Mouse (Mus musculus) embryonic facial prominence, embryonic 12.5 days (tissue): ENCODE results near the gene Pla2g2f. TPM values are rescaled to one million over a fixed set of nuclear protein-coding genes. Genes with fewer than 3 reads are reported as not detected.

Experiments
- ATAC-seq: fragments of 200-750 bp; cut with Nextera tagmentation; 2 replicates; pipeline ENCODE4 v1.8.0; 2017; ENCODE audit not compliant: insufficient number of reproducible peaks, insufficient read depth, low FRiP score, low TSS enrichment
- H3K27ac ChIP-seq: fragments of 300-500 bp; sonication (generic); 2 replicates; pipeline ENCODE4 v1.5.1; 2016; ENCODE audit warnings: mild to moderate bottlenecking
- H3K27me3 ChIP-seq: fragments of 300-500 bp; sonication (generic); 2 replicates; pipeline ENCODE4 v1.6.1; 2016; ENCODE audit warnings: mild to moderate bottlenecking, moderate library complexity
- H3K36me3 ChIP-seq: fragments of 300-500 bp; sonication (generic); 2 replicates; pipeline ENCODE4 v1.6.1; 2016; ENCODE audit warnings: mild to moderate bottlenecking
- H3K4me1 ChIP-seq: fragments of 300-500 bp; sonication (generic); 2 replicates; pipeline ENCODE4 v1.6.1; 2016
- H3K4me2 ChIP-seq: fragments of 300-500 bp; sonication (generic); replicated peaks from 2 replicates; pipeline ENCODE4 v1.6.1; 2016; ENCODE audit warnings: mild to moderate bottlenecking, moderate library complexity
- H3K4me3 ChIP-seq: fragments of 300-500 bp; sonication (generic); 2 replicates; pipeline ENCODE4 v1.5.1; 2016; ENCODE audit warnings: mild to moderate bottlenecking
- H3K9ac ChIP-seq: fragments of 300-500 bp; sonication (generic); 2 replicates; pipeline ENCODE4 v1.6.1; 2016; ENCODE audit warnings: mild to moderate bottlenecking, moderate library complexity
- H3K9me3 ChIP-seq: fragments of 300-500 bp; sonication (generic); 2 replicates; pipeline ENCODE4 v1.6.1; 2016; ENCODE audit warnings: mild to moderate bottlenecking, moderate library complexity
- WGBS: fragments of 180-500 bp; shearing (Covaris S2); methylation state at CpG from one replicate; pipeline ENCODE4 v1.1.7; 2016; 5-methylcytosine and 5-hydroxymethylcytosine counted together
- polyA plus RNA-seq: library from polyadenylated mRNA; unstranded; fragments of >200 nt; fragmentation: Nextera tagmentation; extraction: Ambion mirVana; gene quantifications from 2 replicates; pipeline ENCODE4 v1.2.1, GENCODE M21; 2016

Pla2g2f gene
- not detected in 2 replicates for polyA plus RNA-seq

DNA sequence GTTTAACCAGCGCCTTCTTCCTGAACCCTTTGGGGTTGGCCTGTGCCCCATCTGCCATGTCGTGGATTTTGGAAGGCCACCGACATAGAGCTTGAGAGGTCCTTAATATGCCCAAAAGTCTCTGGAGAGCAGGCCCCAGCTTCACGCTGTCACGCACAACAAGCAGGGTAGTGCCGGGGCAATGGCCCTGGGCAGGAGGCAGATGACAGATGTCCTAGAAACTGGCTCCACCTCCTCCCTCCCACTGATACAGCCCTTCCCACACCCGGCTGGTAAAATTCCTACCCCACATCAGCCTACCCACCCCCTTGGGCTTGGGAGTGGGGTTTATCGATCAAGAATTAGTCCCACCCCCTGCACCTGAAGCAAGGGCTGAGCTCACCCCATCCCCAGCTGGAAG lies at the start of gene Pla2g2f:
Gene Pla2g2f (minus strand): TSS at position 211 of the 400 bp plus-strand sequence.
- H3K4me2 ChIP-seq, result no peak within 1 kb of the TSS
- 79% methylated on average over 8 of the region's 8 CpGs for WGBS
- H3K4me3 ChIP-seq, result no peak within 1 kb of the TSS
- no peaks in the 10 kb centered on the region for H3K4me1 ChIP-seq
- H3K27ac ChIP-seq, result no peak within 1 kb of the TSS
- H3K36me3 ChIP-seq, result no peaks in the 10 kb centered on the region
- H3K9me3 ChIP-seq, result no peaks in the 10 kb centered on the region
- no peaks in the 10 kb centered on the region for H3K27me3 ChIP-seq
- no peak for ATAC-seq
- H3K9ac ChIP-seq, result no peak within 1 kb of the TSS

DNA sequence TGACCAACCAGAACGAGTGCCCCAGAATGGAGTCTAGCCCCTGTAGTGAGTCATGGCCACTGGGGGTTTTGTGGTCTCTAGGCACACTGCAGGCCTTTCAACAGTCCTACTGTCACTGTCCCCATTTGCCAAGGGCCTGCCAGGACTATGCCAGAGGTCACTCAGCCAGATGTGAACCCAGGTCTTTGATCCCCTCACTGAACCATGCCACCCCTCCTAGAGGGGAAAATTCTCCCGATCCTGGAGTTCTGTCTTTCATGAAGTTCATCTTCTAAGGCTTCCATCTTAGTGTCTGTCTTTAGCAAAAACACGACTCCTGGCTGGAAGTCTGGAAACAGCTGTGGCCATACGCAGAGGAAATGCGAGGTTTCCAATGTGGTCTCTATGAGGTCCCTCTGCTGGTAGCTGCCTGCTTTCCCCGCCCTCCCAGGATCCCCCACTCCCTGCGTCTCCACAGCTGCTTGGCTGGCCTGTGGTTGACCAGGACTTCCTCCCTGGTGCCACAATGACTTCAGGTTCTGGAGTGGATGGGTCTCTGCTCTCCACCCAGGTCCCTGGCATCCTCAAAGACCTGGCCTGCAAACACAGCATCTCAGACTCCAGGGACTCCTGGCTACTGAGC lies 49.6 kb upstream of the Pla2g2f start:
- Histone ChIP-seq H3K4me3 (no peak overlapping the region), H3K4me2 (no peak overlapping the region), H3K9ac (no peak overlapping the region), H3K27me3 (no peaks in the 10 kb centered on the region), H3K27ac (no peak overlapping the region), H3K9me3 (no peaks in the 10 kb centered on the region), H3K4me1 (no peaks in the 10 kb centered on the region), H3K36me3 (no peaks in the 10 kb centered on the region)
- WGBS, result 62% methylated on average over 7 of the region's 7 CpGs
- ATAC-seq, result no peak

DNA sequence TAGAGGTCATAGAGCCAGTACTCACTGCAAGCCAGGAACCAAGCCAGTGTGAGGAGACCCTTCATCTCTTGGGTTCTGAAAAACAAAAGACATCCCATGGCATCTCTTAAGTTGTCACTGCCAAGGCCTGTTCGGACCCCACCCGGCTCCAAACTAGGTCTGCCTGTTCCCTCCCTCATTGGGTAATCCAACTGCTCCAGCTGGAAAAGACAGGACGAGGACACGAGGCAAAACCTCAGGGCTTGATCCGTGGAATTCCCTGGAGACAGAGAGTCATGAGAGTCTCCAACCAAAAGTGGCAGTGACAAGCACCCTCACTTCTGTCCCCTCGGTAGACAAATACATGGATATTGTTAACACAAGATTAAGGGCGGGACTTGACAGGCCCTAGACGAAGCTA lies 48.7 kb upstream of the Pla2g2f start:
- H3K4me2 ChIP-seq, result no peak overlapping the region
- WGBS, result 83% methylated on average over 8 of the region's 8 CpGs
- no peak overlapping the region for H3K27ac ChIP-seq
- no peaks in the 10 kb centered on the region for H3K36me3 ChIP-seq
- no peaks in the 10 kb centered on the region for H3K9me3 ChIP-seq
- ATAC-seq, result no peak
- no peak overlapping the region for H3K9ac ChIP-seq
- H3K27me3 ChIP-seq, result no peaks in the 10 kb centered on the region
- H3K4me3 ChIP-seq, result no peak overlapping the region
- H3K4me1 ChIP-seq, result no peaks in the 10 kb centered on the region

DNA sequence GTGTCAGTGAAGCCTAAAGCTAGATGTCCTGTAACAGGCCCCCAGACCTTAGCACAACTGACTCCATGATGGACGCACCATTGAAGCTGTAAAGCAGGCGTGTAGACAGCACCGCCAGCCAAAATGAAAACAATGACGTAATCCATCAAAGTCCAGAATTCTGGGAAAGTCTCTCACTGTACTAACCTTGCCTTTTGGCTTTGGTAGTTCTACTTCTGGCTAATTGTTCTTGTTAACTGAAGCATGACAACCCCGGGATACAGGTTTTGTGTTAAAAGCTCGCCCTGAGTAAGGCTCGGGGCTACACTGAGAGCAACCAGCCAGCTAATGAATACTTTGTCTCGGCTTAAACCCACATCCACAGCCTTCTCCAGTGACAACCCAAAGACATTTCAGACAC lies 47.8 kb upstream of the Pla2g2f start:
- Histone ChIP-seq H3K36me3 (no peaks in the 10 kb centered on the region), H3K4me1 (no peaks in the 10 kb centered on the region), H3K27ac (no peak overlapping the region), H3K27me3 (no peaks in the 10 kb centered on the region), H3K9me3 (no peaks in the 10 kb centered on the region), H3K4me2 (no peak overlapping the region), H3K9ac (no peak overlapping the region), H3K4me3 (no peak overlapping the region)
- ATAC-seq, result no peak
- WGBS, result 65% methylated on average over 8 of the region's 8 CpGs

DNA sequence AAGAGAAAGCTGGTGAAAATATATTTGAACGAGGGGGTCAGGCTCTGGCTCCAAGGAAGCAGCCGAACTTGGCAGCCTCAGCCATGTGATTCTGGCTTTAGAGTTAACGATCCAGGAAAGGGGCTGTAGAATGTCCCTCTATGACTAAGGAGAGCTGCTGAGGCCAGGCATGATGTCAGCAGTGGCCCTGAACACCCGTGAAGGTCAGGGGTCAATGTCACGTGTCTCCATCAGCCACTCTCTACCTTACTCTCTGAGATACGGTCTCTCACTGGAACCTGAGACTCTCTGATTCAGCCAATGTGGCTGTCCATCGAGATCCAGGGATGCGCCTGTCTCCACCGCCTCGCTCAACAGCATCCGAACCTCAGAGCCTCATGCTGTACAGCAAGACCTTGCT lies 45.5 kb upstream of the Pla2g2f start:
- no peak for ATAC-seq
- no peak overlapping the region for H3K9ac ChIP-seq
- WGBS, result 87% methylated on average over 11 of the region's 11 CpGs

DNA sequence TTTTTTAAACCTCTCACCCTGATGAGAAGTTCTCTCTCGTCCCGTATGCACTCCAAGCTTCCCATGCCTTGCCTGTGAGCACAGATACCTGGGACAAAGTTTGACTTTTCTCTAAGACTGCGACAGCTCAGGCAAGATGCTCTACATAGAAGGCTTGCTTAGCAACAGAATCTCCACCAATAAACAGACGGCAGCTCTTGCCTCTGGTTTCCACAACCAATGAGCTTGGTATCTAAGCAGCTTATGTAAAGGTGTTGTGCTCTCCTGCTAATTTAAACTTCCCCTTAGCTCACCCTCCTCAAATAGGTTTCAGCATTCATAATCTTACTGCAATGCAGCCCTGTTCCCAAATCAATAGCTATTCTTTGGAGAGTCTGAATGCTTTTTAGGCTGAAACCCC lies 44.2 kb upstream of the Pla2g2f start:
- H3K4me1 ChIP-seq, result peaks cover 3% of the 10 kb centered on the region; the same call in 1 of the 2 replicates
- no peaks in the 10 kb centered on the region for H3K36me3 ChIP-seq
- 84% methylated on average over 4 of the region's 4 CpGs for WGBS
- H3K9me3 ChIP-seq, result no peaks in the 10 kb centered on the region
- H3K27ac ChIP-seq, result no peak overlapping the region
- no peak for ATAC-seq
- no peak overlapping the region for H3K4me3 ChIP-seq
- no peak overlapping the region for H3K4me2 ChIP-seq
- H3K27me3 ChIP-seq, result no peaks in the 10 kb centered on the region
- H3K9ac ChIP-seq, result no peak overlapping the region

More for the DNA sequence above, 45.5 kb upstream of the Pla2g2f start:
- Histone ChIP-seq H3K27ac (no peak overlapping the region), H3K4me2 (no peak overlapping the region), H3K36me3 (no peaks in the 10 kb centered on the region), H3K9me3 (no peaks in the 10 kb centered on the region), H3K4me1 (no peaks in the 10 kb centered on the region), H3K27me3 (no peaks in the 10 kb centered on the region), H3K4me3 (no peak overlapping the region)

DNA sequence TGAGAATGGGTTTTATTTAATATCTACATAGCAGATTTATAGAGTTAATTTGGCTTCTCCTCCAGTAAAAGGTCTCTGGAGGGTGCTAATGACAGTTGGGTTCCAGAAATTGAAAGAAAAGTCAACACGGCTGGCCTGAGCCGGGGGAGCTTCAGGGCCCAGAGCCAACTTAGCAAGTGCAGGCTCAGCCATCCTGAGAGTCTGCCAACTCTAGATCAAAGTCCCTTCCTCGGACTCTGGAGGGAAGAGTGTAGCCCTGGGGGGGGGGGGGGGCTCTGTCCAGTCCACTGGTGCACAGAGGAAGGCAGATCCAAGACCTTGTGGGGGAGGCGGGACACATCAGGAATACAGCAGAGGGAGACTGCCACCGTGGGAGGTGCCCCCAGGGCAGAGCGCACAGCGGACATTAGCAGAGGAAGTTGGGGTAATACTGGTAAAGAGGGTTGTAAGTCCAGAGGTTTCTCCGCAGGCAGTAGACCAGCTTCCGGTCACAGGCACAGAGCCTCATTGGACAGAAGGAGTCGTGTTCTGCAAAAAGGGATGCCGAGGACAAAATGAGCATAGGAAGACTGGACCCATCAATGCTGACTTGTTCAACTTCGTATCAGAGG lies 42.8 kb upstream of the Pla2g2f start:
- Histone ChIP-seq H3K9ac (no peak overlapping the region), H3K4me3 (no peak overlapping the region), H3K27ac (no peak overlapping the region), H3K9me3 (no peaks in the 10 kb centered on the region), H3K27me3 (no peaks in the 10 kb centered on the region), H3K36me3 (no peaks in the 10 kb centered on the region), H3K4me2 (no peak overlapping the region), H3K4me1 (peaks cover 3% of the 10 kb centered on the region; the same call in 1 of the 2 replicates)
- whole genome bisulfite sequencing, result 60% methylated on average over 12 of the region's 12 CpGs
- ATAC-seq, result no peak

DNA sequence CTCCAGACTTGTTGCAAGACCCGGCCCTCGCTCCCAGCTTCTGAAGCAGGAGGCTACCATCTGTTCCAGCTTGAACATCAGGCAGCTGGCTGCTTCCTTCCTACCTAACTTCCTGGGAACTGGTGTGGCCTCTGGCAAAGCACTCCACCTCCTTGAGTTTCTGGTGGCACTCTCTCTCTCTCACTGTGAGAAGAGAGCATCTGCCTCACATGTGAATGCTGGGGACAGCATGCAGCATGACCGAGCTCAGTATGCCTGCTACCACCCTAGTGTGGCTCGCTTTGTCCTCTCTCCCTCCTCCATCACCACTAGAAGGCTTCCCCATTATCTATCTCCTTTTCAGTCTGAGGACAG lies 39.8 kb upstream of the Pla2g2f start:
- Histone ChIP-seq H3K36me3 (no peaks in the 10 kb centered on the region), H3K4me1 (peaks cover 3% of the 10 kb centered on the region; the same call in 1 of the 2 replicates), H3K9me3 (no peaks in the 10 kb centered on the region), H3K4me2 (no peak overlapping the region), H3K27ac (no peak overlapping the region), H3K27me3 (no peaks in the 10 kb centered on the region), H3K4me3 (no peak overlapping the region), H3K9ac (no peak overlapping the region)
- no peak for ATAC-seq
- 61% methylated on average over 4 of the region's 4 CpGs for WGBS

DNA sequence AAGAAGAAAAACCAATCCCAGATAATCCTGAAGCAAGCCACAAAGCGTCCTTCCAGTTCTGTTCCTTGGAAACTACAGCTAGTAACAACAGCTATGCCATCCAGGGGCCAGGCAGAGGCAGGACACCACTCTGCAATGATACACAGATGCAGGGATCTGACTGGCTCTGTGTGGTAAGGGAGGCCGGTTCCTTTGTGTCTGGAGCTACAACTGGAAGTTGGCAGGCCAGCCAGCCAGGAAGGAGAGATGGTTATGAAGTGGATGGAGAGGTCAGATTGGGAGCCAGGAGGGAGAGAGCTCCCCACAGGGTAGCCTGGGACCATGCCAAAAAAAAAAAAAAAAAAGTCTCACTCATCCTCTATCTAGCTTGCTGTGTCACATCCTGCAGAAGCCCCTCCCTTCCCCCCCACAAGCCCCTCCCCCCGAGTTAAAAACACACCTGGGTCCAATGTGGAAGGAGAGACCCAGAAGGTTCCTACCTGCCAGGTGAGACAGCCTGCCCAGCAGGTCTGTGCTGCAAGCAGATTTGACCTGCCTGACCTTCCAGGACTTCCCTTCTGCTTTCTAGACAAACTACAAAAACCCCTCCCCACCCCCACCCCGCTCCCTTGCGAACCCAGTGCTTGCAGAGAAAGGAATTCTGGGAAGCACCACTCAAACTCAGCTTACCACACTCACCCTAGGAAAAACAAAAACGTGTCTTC lies 39.2 kb upstream of the Pla2g2f start:
- Histone ChIP-seq H3K4me2 (no peak overlapping the region), H3K27ac (no peak overlapping the region), H3K4me3 (no peak overlapping the region), H3K36me3 (no peaks in the 10 kb centered on the region), H3K4me1 (peaks cover 3% of the 10 kb centered on the region; the same call in 1 of the 2 replicates), H3K9me3 (no peaks in the 10 kb centered on the region), H3K9ac (no peak overlapping the region), H3K27me3 (no peaks in the 10 kb centered on the region)
- ATAC-seq, result no peak
- 43% methylated on average over 6 of the region's 6 CpGs for WGBS

DNA sequence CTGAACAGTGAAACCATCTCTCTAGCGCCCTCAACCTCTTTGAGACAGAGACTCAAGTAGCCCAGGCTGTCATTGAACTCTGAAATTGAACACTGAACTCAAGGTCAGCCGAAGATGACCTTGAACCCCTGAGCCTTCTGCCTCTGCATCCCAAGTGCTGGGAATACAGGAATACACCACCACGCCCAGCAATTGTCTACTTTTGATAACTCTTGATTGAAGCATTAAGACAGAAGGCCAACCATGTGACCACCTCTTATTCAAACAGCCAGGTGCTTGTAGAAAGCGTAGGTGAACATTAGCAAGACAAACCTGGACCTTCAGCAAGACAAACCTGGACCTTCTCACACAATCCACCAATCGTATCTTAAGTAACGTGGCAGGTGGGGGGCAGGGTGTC lies 36.9 kb upstream of the Pla2g2f start:
- no peaks in the 10 kb centered on the region for H3K9me3 ChIP-seq
- no peak overlapping the region for H3K27ac ChIP-seq
- H3K4me2 ChIP-seq, result no peak overlapping the region
- H3K27me3 ChIP-seq, result no peaks in the 10 kb centered on the region
- H3K36me3 ChIP-seq, result no peaks in the 10 kb centered on the region
- no peak overlapping the region for H3K9ac ChIP-seq
- H3K4me3 ChIP-seq, result no peak overlapping the region
- no peak for ATAC-seq
- 93% methylated on average over 6 of the region's 6 CpGs for WGBS
- peaks cover 3% of the 10 kb centered on the region; the same call in 1 of the 2 replicates for H3K4me1 ChIP-seq

DNA sequence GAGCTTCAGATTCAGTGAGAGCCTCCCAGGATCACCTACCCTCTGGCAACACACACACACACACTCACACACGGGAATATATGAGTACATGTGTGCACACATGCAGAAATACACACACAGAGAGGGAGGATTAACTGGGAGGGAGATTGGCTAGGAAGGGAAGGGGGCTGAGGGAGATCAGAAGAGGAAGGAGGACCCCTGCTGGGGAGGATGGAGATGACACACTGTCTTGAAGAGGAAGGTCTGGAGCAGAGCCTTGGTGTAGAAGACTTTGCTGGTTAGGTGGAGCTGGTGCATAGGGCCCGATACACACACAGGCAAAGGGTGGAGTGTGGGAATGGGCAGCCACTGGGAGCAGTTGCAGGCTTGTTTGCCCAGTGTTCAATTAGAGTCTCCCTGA lies 35.9 kb upstream of the Pla2g2f start:
- Histone ChIP-seq H3K4me3 (no peak overlapping the region), H3K27me3 (no peaks in the 10 kb centered on the region), H3K9me3 (no peaks in the 10 kb centered on the region), H3K27ac (peak overlapping the region; percentile 18; the same call in 1 of the 2 replicates), H3K36me3 (no peaks in the 10 kb centered on the region), H3K4me1 (peaks cover 3% of the 10 kb centered on the region; the same call in 1 of the 2 replicates), H3K9ac (no peak overlapping the region), H3K4me2 (no peak overlapping the region)
- 57% methylated on average over 2 of the region's 2 CpGs for WGBS
- 0 out of 2 replicates have a peak, but pooled peaks have one; percentile 47 for ATAC-seq

DNA sequence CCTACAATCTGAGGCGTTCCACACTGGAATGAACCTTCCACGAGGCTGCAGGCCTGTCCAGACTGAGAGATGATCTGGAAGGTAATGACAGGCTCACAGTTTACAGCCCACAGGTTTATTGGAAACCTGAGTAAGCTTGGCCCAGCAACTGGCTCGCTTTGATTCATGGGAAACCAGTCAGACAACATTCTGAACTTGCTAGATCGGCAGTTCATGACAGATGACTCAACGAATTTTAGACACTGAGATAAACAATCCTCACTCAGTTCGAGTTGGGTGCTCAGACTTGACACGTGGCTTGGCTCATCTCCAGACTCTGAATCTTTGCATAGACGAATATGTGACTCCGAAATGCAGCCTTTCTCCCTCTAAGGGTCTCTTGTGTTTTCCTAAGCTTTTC lies 35.2 kb upstream of the Pla2g2f start:
- WGBS, result 47% methylated on average over 9 of the region's 9 CpGs
- H3K4me1 ChIP-seq, result peaks cover 3% of the 10 kb centered on the region; the same call in 1 of the 2 replicates
- no peak for ATAC-seq
- H3K9ac ChIP-seq, result no peak overlapping the region
- H3K36me3 ChIP-seq, result no peaks in the 10 kb centered on the region
- no peak overlapping the region for H3K27ac ChIP-seq
- no peak overlapping the region for H3K4me3 ChIP-seq
- H3K4me2 ChIP-seq, result no peak overlapping the region
- H3K27me3 ChIP-seq, result no peaks in the 10 kb centered on the region
- no peaks in the 10 kb centered on the region for H3K9me3 ChIP-seq
